Mouse (Mus musculus) C2C12 (cell line): ENCODE results near the gene Gm27021. TPM values are rescaled to one million over a fixed set of nuclear protein-coding genes. Genes with fewer than 3 reads are reported as not detected.
"Not testable (repeated sequence)": the region's sequence is repeated elsewhere in the genome, so short reads cannot be mapped to it uniquely, and the experiment has no call there.

Experiments used
- H3K27me3 ChIP-seq: one replicate; pipeline ENCODE4 v1.6.1; 2011; ENCODE audit not compliant: control insufficient read depth, insufficient read depth, insufficient read length
- H3K36me3 ChIP-seq: one replicate; pipeline ENCODE4 v1.6.1; 2011; ENCODE audit not compliant: control insufficient read depth, insufficient read depth
- H3K4me3 ChIP-seq: one replicate; pipeline ENCODE4 v1.5.1; 2011; ENCODE audit warnings: mild to moderate bottlenecking, control low read depth; ENCODE audit not compliant: poor library complexity, insufficient read depth, severe bottlenecking
- H3K79me2 ChIP-seq: one replicate; pipeline ENCODE4 v1.6.1; 2011; ENCODE audit not compliant: control insufficient read depth, insufficient read depth
- H3K79me3 ChIP-seq: one replicate; pipeline ENCODE4 v1.6.1; 2011; ENCODE audit warnings: low read depth, control low read depth
- H3ac ChIP-seq: one replicate; pipeline ENCODE3; 2011; ENCODE audit warnings: low read depth; ENCODE audit not compliant: control insufficient read depth, insufficient read length
- CEBPB ChIP-seq: IDR thresholded peaks from one replicate; pipeline ENCODE4 v1.6.1; 2011; ENCODE audit warnings: low read depth, mild to moderate bottlenecking, control low read depth, moderate library complexity
- CTCF ChIP-seq: IDR thresholded peaks from one replicate; pipeline ENCODE4 v1.5.1; 2011; ENCODE audit not compliant: control insufficient read depth, insufficient read depth, insufficient read length
- FOSL1 ChIP-seq: IDR thresholded peaks from one replicate; pipeline ENCODE4 v1.8.0; 2011; ENCODE audit warnings: mild to moderate bottlenecking, low read length; ENCODE audit not compliant: poor library complexity, insufficient read depth, severe bottlenecking
- MAX ChIP-seq: IDR thresholded peaks from one replicate; pipeline ENCODE4 v1.6.1; 2011; ENCODE audit warnings: mild to moderate bottlenecking, control low read depth
- MYOD1 ChIP-seq: IDR thresholded peaks from one replicate; pipeline ENCODE4 v1.6.1; 2011; ENCODE audit warnings: low read depth; ENCODE audit not compliant: control insufficient read depth, insufficient read length
- MYOG ChIP-seq: IDR thresholded peaks from one replicate; pipeline ENCODE4 v1.6.1; 2011; ENCODE audit not compliant: control insufficient read depth, insufficient read length; ENCODE audit errors: extremely low read depth
- USF1 ChIP-seq: IDR thresholded peaks from one replicate; pipeline ENCODE4 v1.6.1; 2011; ENCODE audit warnings: low read depth, mild to moderate bottlenecking, control low read depth, moderate library complexity
- polyA plus RNA-seq: library from polyadenylated mRNA; unstranded; fragments of >200 nt; fragmentation: generic; extraction: Trizol; gene quantifications from one replicate; pipeline ENCODE4 v1.2.1, GENCODE M21; 2012; ENCODE audit warnings: missing spikeins

Gm27021 gene
- polyA plus RNA-seq, 1 experiment: 2.3 TPM

- Histone ChIP-seq H3K27me3 (peaks cover 59% of the 10 kb centered on the region), H3K79me2 (no peaks in the 10 kb centered on the region), H3K4me3 (no peak overlapping the region), H3K36me3 (no peaks in the 10 kb centered on the region), H3ac (no peak overlapping the region), H3K79me3 (no peaks in the 10 kb centered on the region)
- TF ChIP-seq CEBPB: no peak
- TF ChIP-seq CTCF: peak; percentile 89
These were observed 15.7 kb upstream of the Gm27021 start for GRCm38 (mm10) chr8:120683602-120684001.

- Histone ChIP-seq H3K4me3 (no peak overlapping the region), H3K79me2 (no peaks in the 10 kb centered on the region), H3K79me3 (no peaks in the 10 kb centered on the region), H3K36me3 (no peaks in the 10 kb centered on the region), H3K27me3 (peaks cover 34% of the 10 kb centered on the region), H3ac (no peak overlapping the region)
- TF ChIP-seq MYOG: no peak
- no peak for TF ChIP-seq CEBPB
- no peak for TF ChIP-seq MAX
- no peak for TF ChIP-seq MYOD1
- no peak for TF ChIP-seq FOSL1
These were observed 13.2 kb upstream of the Gm27021 start for GRCm38 (mm10) chr8:120681113-120681512.

GRCm38 (mm10) chr8:120680405-120680804 is 12.5 kb upstream of the Gm27021 start:
- H3K79me3 ChIP-seq, H3K79me2 ChIP-seq, H3K4me3 ChIP-seq, H3ac ChIP-seq, H3K36me3 ChIP-seq: not testable (repeated sequence)
- H3K27me3 ChIP-seq: peaks cover 28% of the 10 kb centered on the region
- peak; percentile 36 for TF ChIP-seq CTCF

GRCm38 (mm10) chr8:120679629-120680387 is 11.9 kb upstream of the Gm27021 start:
- Histone ChIP-seq H3K27me3 (peaks cover 23% of the 10 kb centered on the region), H3K79me3 (no peaks in the 10 kb centered on the region), H3K79me2 (no peaks in the 10 kb centered on the region), H3ac (no peak overlapping the region), H3K4me3 (no peak overlapping the region), H3K36me3 (no peaks in the 10 kb centered on the region)
- TF ChIP-seq CEBPB: no peak
- no peak for TF ChIP-seq MYOD1

- Histone ChIP-seq H3K36me3 (peaks cover 9% of the 10 kb centered on the region), H3K79me2 (no peaks in the 10 kb centered on the region), H3K27me3 (peaks cover 15% of the 10 kb centered on the region), H3ac (no peak overlapping the region), H3K79me3 (no peaks in the 10 kb centered on the region), H3K4me3 (no peak overlapping the region)
- TF ChIP-seq FOSL1 (no peak), CTCF (peak; percentile 75)
These were observed 10.6 kb upstream of the Gm27021 start for GRCm38 (mm10) chr8:120678447-120678846.

GRCm38 (mm10) chr8:120675718-120676117 is 7.8 kb upstream of the Gm27021 start:
- no peak overlapping the region for H3K4me3 ChIP-seq
- H3K27me3 ChIP-seq: no peaks in the 10 kb centered on the region
- H3K79me3 ChIP-seq: peaks cover 6% of the 10 kb centered on the region
- TF ChIP-seq FOSL1 (no peak), MYOG (no peak), MYOD1 (no peak), CTCF (no peak), USF1 (no peak), CEBPB (no peak), MAX (no peak)
- peaks cover 36% of the 10 kb centered on the region for H3K36me3 ChIP-seq
- no peak overlapping the region for H3ac ChIP-seq
- H3K79me2 ChIP-seq: peaks cover 21% of the 10 kb centered on the region

- peaks cover 24% of the 10 kb centered on the region for H3K79me3 ChIP-seq
- no peak for TF ChIP-seq CTCF
- no peak for TF ChIP-seq CEBPB
- TF ChIP-seq MYOD1: no peak
- no peak for TF ChIP-seq FOSL1
- TF ChIP-seq MAX: no peak
- no peak for TF ChIP-seq MYOG
- no peak for TF ChIP-seq USF1
- no peak overlapping the region for H3K4me3 ChIP-seq
- peaks cover 45% of the 10 kb centered on the region for H3K36me3 ChIP-seq
- H3K79me2 ChIP-seq: peaks cover 45% of the 10 kb centered on the region
- H3K27me3 ChIP-seq: no peaks in the 10 kb centered on the region
- H3ac ChIP-seq: no peak overlapping the region
These were observed 5.4 kb upstream of the Gm27021 start for GRCm38 (mm10) chr8:120673298-120673697.
